Mouse (Mus musculus): ENCODE results near the gene Rab11fip3. TPM values are rescaled to one million over a fixed set of nuclear protein-coding genes. Genes with fewer than 3 reads are reported as not detected.

Gene Rab11fip3
- polyA plus RNA-seq, 1 experiment from 2014 or later = 1.9 TPM

DNA sequence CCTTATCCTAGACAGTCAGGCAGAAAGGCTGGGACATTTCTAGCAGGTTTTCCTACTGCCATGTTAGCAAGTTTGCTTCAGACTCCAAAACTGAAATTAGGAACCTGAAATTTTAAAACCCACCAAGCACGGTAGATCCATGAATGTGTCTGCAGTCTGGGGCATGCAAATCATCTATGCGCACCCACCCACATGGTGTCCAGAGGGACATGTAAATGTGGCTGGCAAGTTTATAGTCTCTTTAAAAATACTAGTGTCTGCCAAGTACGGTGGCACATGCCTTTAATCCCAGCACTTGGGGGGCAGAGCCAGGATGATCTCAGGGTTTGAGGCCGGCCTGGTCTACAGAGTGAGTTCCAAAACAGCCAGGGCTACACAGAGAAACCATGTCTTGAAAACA is 41.1 kb downstream of the Rab11fip3 start:
- Histone ChIP-seq H3K4me3 (replicated peaks) (no peak overlapping the region), H3K9ac (no peak overlapping the region), H3K36me3 (no peaks in the 10 kb centered on the region), H3K4me1 (replicated peaks) (peaks cover 11% of the 10 kb centered on the region; the same call in 1 of the 2 replicates), H3K27ac (no peak overlapping the region), H3K4me2 (no peak overlapping the region), H3K9me3 (replicated peaks) (no peaks in the 10 kb centered on the region), H3K27me3 (no peaks in the 10 kb centered on the region)
- WGBS (ENCODE audit: insufficient replicate concordance) = 85% methylated on average over 4 of the region's 4 CpGs
- ATAC-seq (ENCODE audit: low read depth) = no peak
- DNase-seq = no peak

DNA sequence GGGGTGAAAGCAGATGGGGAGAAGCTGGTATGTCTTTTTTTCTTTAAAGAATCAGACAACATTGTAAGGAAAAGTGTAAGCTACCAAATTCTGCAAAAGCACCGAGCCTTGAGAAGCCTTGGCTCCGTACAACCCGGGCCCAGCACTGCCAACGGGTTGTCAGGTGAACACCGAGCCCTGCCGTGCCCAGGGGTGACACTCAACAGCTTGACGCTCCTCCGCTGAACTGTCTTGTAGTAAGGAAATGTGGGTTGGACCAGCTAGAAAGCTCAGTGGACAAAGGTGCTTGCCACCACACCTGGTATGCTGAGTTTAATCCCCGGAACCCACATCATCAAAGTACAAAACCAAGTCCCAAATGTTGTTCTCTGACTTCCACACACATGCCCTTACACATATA is 44.7 kb downstream of the Rab11fip3 start:
- Histone ChIP-seq H3K4me1 (replicated peaks) (peaks cover 39% of the 10 kb centered on the region), H3K27me3 (no peaks in the 10 kb centered on the region), H3K4me3 (replicated peaks) (no peak overlapping the region), H3K36me3 (no peaks in the 10 kb centered on the region), H3K9me3 (replicated peaks) (no peaks in the 10 kb centered on the region), H3K27ac (no peak overlapping the region), H3K9ac (no peak overlapping the region), H3K4me2 (no peak overlapping the region)
- ATAC-seq (ENCODE audit: low read depth) (no peak), DNase-seq (no peak)
- WGBS (ENCODE audit: insufficient replicate concordance) = 80% methylated on average over 9 of the region's 9 CpGs

DNA sequence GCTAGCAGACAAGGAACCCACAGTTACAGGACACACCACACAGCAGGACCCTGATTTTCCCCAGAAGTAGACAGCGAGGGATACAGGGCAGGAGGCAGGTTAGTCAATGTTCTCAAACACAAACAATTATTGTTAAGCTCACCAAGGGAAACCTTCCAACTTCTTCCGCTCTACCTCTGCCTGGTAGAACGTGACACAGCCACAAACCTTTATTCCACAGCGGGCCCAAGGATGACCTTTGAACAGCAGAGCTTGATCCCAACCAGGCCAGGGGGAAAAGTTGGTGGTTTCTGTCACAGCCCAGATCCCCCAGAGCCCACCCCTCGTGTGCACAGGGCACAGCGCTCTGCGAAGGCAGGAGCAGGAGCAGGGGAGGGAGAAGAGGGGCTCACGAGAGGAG is 45.4 kb downstream of the Rab11fip3 start:
- DNase-seq (no peak), ATAC-seq (ENCODE audit: low read depth) (no peak)
- WGBS (ENCODE audit: insufficient replicate concordance) = 74% methylated on average over 8 of the region's 8 CpGs
- no peaks in the 10 kb centered on the region for H3K9me3 ChIP-seq (replicated peaks)
- H3K4me2 ChIP-seq = no peak overlapping the region
- H3K27ac ChIP-seq = no peak overlapping the region
- no peaks in the 10 kb centered on the region for H3K36me3 ChIP-seq
- no peaks in the 10 kb centered on the region for H3K27me3 ChIP-seq
- peaks cover 39% of the 10 kb centered on the region for H3K4me1 ChIP-seq (replicated peaks)
- H3K9ac ChIP-seq = no peak overlapping the region
- no peak overlapping the region for H3K4me3 ChIP-seq (replicated peaks)

DNA sequence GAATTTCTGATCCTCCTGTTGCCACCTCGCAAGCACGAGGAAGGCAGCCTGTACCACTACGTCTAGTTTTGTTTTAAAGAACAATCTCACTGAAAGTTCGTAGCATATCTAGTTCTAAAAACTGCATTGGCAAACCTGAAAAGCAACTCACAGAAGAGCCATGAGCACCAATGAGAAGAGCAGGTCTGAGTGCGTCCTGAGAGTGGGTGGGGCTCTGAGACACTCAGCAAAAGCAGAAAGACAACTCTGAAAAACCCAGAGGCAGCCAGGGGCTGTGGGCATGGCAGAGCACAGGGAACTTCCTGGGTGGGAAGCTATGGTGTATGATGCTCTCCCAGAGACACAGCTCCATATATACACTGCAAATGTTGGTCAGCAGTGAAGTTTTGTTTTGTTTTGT is 46.2 kb downstream of the Rab11fip3 start:
- Histone ChIP-seq H3K27ac (no peak overlapping the region), H3K9me3 (replicated peaks) (no peaks in the 10 kb centered on the region), H3K4me2 (no peak overlapping the region), H3K4me3 (replicated peaks) (no peak overlapping the region), H3K27me3 (no peaks in the 10 kb centered on the region), H3K4me1 (replicated peaks) (peaks cover 39% of the 10 kb centered on the region), H3K36me3 (no peaks in the 10 kb centered on the region), H3K9ac (no peak overlapping the region)
- WGBS (ENCODE audit: insufficient replicate concordance) = 75% methylated on average over 5 of the region's 5 CpGs
- no peak for DNase-seq
- ATAC-seq (ENCODE audit: low read depth) = no peak

DNA sequence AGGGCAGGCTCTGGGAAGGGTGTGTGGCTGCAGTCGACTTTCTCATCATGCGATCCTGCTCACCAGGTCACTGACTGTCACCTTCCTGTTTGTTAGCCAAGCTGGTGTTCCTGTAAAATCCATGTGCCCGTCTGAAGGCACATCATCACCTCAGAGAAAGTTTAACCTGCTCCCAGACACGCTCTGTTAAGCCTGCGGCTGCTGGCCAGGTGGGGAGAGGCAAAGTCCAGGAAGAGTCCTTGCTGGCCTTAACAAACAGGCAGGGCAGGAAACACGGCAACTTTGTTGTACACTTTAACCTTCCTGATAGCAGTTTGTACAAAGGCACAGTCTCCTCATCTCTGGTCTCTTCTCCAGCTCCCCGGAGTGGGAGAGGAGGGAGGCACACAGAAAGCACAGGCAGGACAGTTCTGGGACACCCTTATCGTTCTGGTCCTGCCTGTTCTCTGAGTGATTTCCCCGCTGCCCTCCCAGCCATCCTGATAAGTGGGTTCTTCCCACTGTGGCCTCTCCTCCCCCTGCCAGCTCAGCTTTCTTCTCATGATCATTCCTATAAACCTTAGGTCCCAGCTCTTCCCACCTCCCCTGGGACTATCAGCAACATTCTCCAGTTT is 47.5 kb downstream of the Rab11fip3 start:
- peak overlapping the region; percentile 18; the same call in 1 of the 2 replicates for H3K9ac ChIP-seq
- peak overlapping the region; percentile 28 for H3K4me2 ChIP-seq
- peak; percentile 44 for DNase-seq
- ATAC-seq (ENCODE audit: low read depth) = peak; percentile 74
- H3K4me3 ChIP-seq (replicated peaks) = no peak overlapping the region
- peak overlapping the region; percentile 48 for H3K27ac ChIP-seq
- H3K36me3 ChIP-seq = no peaks in the 10 kb centered on the region
- no peaks in the 10 kb centered on the region for H3K27me3 ChIP-seq
- 43% methylated on average over 9 of the region's 9 CpGs for WGBS (ENCODE audit: insufficient replicate concordance)
- no peaks in the 10 kb centered on the region for H3K9me3 ChIP-seq (replicated peaks)
- H3K4me1 ChIP-seq (replicated peaks) = peaks cover 39% of the 10 kb centered on the region

DNA sequence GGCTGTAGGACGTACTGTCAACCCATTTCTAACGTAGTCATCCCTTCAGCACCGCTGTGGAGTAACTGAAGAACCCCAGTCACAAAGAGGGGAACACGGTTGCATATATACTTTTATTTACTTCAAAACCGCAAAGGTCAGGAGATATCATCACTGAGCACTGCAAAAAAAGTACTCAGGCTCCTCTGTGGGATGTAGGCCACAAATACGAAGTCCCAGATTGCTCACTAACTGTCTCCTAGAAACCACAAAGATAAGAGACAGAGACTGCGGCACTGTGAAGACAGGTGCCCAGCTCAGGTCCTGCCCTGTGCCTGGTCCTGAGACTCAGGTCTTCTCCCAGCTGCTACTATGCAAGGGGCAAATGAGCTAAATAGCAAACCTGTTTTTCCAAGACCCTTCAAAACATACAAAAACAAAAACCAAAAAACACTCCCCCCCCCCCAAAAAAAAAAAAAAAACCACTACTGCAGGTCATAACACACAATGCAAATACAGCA is 48.5 kb downstream of the Rab11fip3 start:
- DNase-seq = no peak
- H3K4me3 ChIP-seq (replicated peaks) = no peak overlapping the region
- no peak for ATAC-seq (ENCODE audit: low read depth)
- WGBS (ENCODE audit: insufficient replicate concordance) = 45% methylated on average over 7 of the region's 7 CpGs
- no peak overlapping the region for H3K9ac ChIP-seq
- H3K27ac ChIP-seq = no peak overlapping the region
- H3K36me3 ChIP-seq = no peaks in the 10 kb centered on the region
- H3K4me2 ChIP-seq = no peak overlapping the region
- H3K4me1 ChIP-seq (replicated peaks) = peaks cover 39% of the 10 kb centered on the region
- no peaks in the 10 kb centered on the region for H3K9me3 ChIP-seq (replicated peaks)
- H3K27me3 ChIP-seq = no peaks in the 10 kb centered on the region

DNA sequence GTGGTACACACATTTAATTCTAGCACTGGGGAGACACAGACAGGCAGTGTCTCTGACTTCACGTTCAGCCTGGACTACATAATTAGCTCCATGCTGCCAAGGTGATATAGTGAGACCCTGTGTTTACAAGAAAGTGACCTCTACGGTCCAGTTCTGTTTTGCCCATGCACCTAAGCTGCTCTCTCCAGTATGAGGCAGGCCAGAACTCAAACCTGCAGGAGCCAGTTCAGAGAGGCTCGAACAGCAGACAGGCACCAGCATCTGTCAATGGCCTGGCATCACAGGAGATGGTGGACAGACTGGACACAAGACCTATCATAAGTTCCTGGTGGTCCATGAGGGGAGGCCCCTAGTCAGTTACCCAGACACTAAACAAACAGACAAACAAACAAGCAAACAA is 51.0 kb downstream of the Rab11fip3 start:
- H3K4me2 ChIP-seq = no peak overlapping the region
- no peaks in the 10 kb centered on the region for H3K9me3 ChIP-seq (replicated peaks)
- ATAC-seq (ENCODE audit: low read depth) (no peak), DNase-seq (no peak)
- WGBS (ENCODE audit: insufficient replicate concordance) = 56% methylated on average over 3 of the region's 3 CpGs
- H3K27me3 ChIP-seq = no peaks in the 10 kb centered on the region
- H3K36me3 ChIP-seq = no peaks in the 10 kb centered on the region
- no peak overlapping the region for H3K4me3 ChIP-seq (replicated peaks)
- no peak overlapping the region for H3K9ac ChIP-seq
- H3K27ac ChIP-seq = no peak overlapping the region
- H3K4me1 ChIP-seq (replicated peaks) = peaks cover 29% of the 10 kb centered on the region

DNA sequence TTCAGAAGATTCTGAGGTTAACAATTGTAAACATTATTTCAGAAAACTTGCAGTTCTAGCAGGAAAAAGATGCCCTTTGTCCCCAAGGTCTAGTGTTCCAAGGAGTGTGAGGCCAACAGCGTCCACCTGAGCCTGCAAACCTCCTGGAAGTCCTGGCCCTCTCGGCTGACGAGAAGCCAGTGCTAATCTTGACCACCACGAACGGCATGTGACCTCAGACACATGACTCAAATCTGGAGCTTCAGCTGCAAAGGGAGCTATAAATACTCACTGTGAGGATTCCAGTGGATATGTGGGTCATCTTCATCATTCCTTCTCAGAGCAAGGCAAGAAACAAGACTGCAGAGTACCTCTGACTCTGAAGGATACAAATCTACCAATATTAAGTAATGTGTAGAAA is 51.4 kb downstream of the Rab11fip3 start:
- Histone ChIP-seq H3K4me2 (no peak overlapping the region), H3K4me1 (replicated peaks) (peaks cover 25% of the 10 kb centered on the region), H3K27ac (no peak overlapping the region), H3K27me3 (no peaks in the 10 kb centered on the region), H3K9me3 (replicated peaks) (no peaks in the 10 kb centered on the region), H3K4me3 (replicated peaks) (no peak overlapping the region), H3K9ac (no peak overlapping the region), H3K36me3 (no peaks in the 10 kb centered on the region)
- ATAC-seq (ENCODE audit: low read depth) (no peak), DNase-seq (no peak)
- WGBS (ENCODE audit: insufficient replicate concordance) = 45% methylated on average over 5 of the region's 5 CpGs

DNA sequence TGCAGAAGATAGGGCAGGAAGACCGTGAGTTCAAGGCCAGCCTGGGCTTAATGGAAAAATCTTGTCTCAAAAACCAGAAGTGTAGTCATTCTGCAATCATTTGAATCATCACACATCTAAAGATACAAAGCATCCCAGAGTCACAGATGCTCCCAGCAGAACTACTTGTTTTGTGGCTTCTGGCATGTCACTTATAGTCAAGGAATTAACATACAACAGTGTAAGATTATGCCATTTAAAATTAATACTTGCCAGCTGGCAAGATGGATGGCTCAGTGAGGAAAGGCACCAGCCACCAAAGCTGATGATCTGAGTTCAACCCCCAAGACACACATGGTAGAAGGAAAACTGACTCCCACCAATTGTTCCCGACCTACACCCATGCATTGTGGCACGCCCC is 52.3 kb downstream of the Rab11fip3 start:
- DNase-seq (no peak), ATAC-seq (ENCODE audit: low read depth) (no peak)
- 60% methylated on average over 3 of the region's 3 CpGs for WGBS (ENCODE audit: insufficient replicate concordance)
- Histone ChIP-seq H3K27ac (no peak overlapping the region), H3K4me3 (replicated peaks) (no peak overlapping the region), H3K4me1 (replicated peaks) (peaks cover 17% of the 10 kb centered on the region), H3K27me3 (no peaks in the 10 kb centered on the region), H3K4me2 (no peak overlapping the region), H3K9ac (no peak overlapping the region), H3K36me3 (no peaks in the 10 kb centered on the region), H3K9me3 (replicated peaks) (no peaks in the 10 kb centered on the region)

DNA sequence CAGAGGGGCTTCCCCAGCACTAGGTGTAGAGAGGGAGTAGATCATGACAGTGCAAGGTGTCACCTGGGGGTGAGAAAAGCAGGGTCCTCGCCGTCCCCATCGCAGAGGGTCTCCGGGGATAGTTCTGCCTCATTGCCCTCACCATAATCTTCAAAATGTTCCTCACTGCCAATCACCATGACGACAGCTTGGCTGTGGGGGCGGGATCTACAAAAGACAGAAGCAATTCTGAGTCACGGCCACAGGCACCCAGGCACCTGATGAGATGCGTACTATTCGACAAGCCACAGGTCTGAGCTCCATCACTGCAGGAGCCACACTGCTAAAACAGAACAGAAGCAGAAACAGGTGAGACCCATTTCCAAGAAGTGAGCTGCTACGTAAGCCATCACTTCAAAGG is 55.6 kb downstream of the Rab11fip3 start:
- Histone ChIP-seq H3K4me1 (replicated peaks) (peaks cover 32% of the 10 kb centered on the region), H3K36me3 (no peaks in the 10 kb centered on the region), H3K9me3 (replicated peaks) (no peaks in the 10 kb centered on the region), H3K9ac (no peak overlapping the region), H3K27me3 (no peaks in the 10 kb centered on the region), H3K4me3 (replicated peaks) (no peak overlapping the region), H3K4me2 (no peak overlapping the region), H3K27ac (no peak overlapping the region)
- DNase-seq (no peak), ATAC-seq (ENCODE audit: low read depth) (no peak)
- WGBS (ENCODE audit: insufficient replicate concordance) = 68% methylated on average over 10 of the region's 10 CpGs

DNA sequence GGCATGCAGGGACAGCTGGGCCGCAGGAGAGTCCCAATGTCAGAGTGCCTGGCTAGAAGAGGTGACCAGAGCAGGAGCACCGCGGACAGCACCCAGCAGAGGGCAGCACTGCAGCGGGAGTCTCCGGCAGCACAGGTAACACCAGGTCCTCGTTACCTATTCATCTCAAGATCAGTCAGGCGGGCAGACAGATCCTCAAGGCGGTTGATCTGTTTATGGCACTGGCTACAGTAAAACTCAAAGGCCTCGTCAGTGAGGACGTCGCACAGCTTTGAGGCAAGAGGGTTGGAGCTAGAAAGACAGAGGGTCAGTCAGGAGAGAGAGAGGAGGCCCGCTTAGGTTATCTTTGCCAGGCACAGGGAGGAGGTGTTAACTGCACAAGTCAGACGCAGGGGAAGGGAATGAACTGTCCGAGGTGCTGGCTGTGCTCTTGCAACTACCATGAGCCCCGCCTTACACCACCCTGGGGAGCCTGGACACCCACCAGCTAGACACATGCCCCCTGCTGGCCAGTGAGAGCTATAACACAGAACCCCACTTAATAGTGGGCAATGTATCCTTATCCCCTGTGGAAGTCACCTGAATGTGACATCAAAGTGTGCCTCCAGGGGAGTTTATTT is 57.4 kb downstream of the Rab11fip3 start:
- ATAC-seq (ENCODE audit: low read depth) = peak; percentile 96
- no peaks in the 10 kb centered on the region for H3K36me3 ChIP-seq
- H3K27me3 ChIP-seq = peaks cover 5% of the 10 kb centered on the region; the same call in 1 of the 2 replicates
- peak; percentile 86 for DNase-seq
- H3K9me3 ChIP-seq (replicated peaks) = no peaks in the 10 kb centered on the region
- peaks cover 48% of the 10 kb centered on the region for H3K4me1 ChIP-seq (replicated peaks)
- H3K9ac ChIP-seq = peak overlapping the region; percentile 55
- peak overlapping the region; percentile 67 for H3K27ac ChIP-seq
- 4% methylated on average over 15 of the region's 15 CpGs for WGBS (ENCODE audit: insufficient replicate concordance)
- H3K4me3 ChIP-seq (replicated peaks) = peak overlapping the region; percentile 38
- H3K4me2 ChIP-seq = peak overlapping the region; percentile 69

DNA sequence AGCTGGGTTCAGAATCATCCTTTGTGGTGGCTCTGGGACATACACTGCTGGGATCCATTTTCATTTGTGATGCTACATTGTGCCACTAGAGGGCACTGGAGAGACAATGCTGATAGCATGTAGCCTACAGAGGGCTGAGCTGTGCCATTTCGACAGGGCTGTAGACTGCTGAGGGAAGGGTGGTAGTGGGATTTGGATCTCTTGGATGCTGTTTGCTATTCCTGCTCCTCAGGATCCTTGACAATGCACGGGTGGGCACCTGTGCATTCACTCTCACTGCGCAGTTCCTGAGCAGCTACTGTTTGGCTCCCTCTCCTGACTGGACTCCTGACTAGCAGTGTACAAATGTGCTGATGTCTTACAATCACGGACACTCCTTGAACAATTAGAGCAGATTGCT is 59.8 kb downstream of the Rab11fip3 start:
- H3K36me3 ChIP-seq = no peaks in the 10 kb centered on the region
- H3K4me3 ChIP-seq (replicated peaks) = no peak overlapping the region
- ATAC-seq (ENCODE audit: low read depth) (peak; percentile 59), DNase-seq (peak; percentile 79)
- no peak overlapping the region for H3K4me2 ChIP-seq
- H3K9ac ChIP-seq = peak overlapping the region; percentile 33; the same call in 1 of the 2 replicates
- H3K27me3 ChIP-seq = peaks cover 6% of the 10 kb centered on the region
- 18% methylated on average over 4 of the region's 4 CpGs for WGBS (ENCODE audit: insufficient replicate concordance)
- no peak overlapping the region for H3K27ac ChIP-seq
- no peaks in the 10 kb centered on the region for H3K9me3 ChIP-seq (replicated peaks)
- H3K4me1 ChIP-seq (replicated peaks) = peaks cover 67% of the 10 kb centered on the region
